Mouse (Mus musculus) spleen, adult 2 months (tissue): ENCODE data around the gene Cep164. TPM values are rescaled to one million over a fixed set of nuclear protein-coding genes. Genes with fewer than 3 reads are reported as not detected.

Source experiments
- DNase-seq, 2 experiments: peaks; one replicate each; pipeline versions ENCODE4 v3.0.0 to v3.0.0-alpha.2; 2012 to 2021; ENCODE audit warnings: low spot score in 2 of 2, low read depth in 1 of 2
- H3K27ac ChIP-seq: fragments of 200-500 bp; 2 replicates; pipeline ENCODE4 v1.5.1; 2012; ENCODE audit warnings: low read length, inconsistent platforms; ENCODE audit not compliant: insufficient read depth
- H3K27me3 ChIP-seq: fragments of 200-500 bp; 2 replicates; pipeline ENCODE4 v1.6.1; 2012; ENCODE audit warnings: mild to moderate bottlenecking, moderate library complexity, low read length, inconsistent platforms; ENCODE audit not compliant: control insufficient read depth, insufficient read depth
- H3K36me3 ChIP-seq: fragments of 200-500 bp; 2 replicates; pipeline ENCODE4 v1.6.1; 2012; ENCODE audit warnings: mild to moderate bottlenecking, low read length, inconsistent platforms; ENCODE audit not compliant: control insufficient read depth, insufficient read depth
- H3K4me1 ChIP-seq: fragments of 200-500 bp; 2 replicates; pipeline ENCODE4 v1.6.1; 2011; ENCODE audit warnings: inconsistent platforms; ENCODE audit not compliant: control insufficient read depth, insufficient read depth, insufficient read length
- H3K4me3 ChIP-seq: fragments of 200-500 bp; 2 replicates; pipeline ENCODE4 v1.5.1; 2011; ENCODE audit warnings: mild to moderate bottlenecking, inconsistent platforms; ENCODE audit not compliant: insufficient read depth, insufficient read length; ENCODE audit errors: extremely low read depth
- CTCF ChIP-seq: fragments of 200-500 bp; IDR thresholded peaks from 2 replicates; pipeline ENCODE4 v1.5.1; 2011; ENCODE audit warnings: mild to moderate bottlenecking, inconsistent platforms; ENCODE audit not compliant: insufficient read depth, insufficient read length, insufficient replicate concordance; ENCODE audit errors: extremely low read depth
- POLR2A ChIP-seq: fragments of 200-500 bp; IDR thresholded peaks from 2 replicates; pipeline ENCODE4 v1.6.1; 2011; ENCODE audit warnings: low read depth, low read length, inconsistent platforms
- WGBS: fragments of 180-500 bp; shearing (Covaris S2); methylation state at CpG from one replicate; pipeline ENCODE4 v1.1.7; 2018; 5-methylcytosine and 5-hydroxymethylcytosine counted together
- polyA plus RNA-seq: library from polyadenylated mRNA; depleted of rRNA; stranded (reverse); fragments of >200 nt; gene quantifications from 2 replicates; pipeline ENCODE4 v1.2.3, GENCODE M21; 2012

The Cep164 gene
- polyA plus RNA-seq, 1 experiment = 19.6 TPM

DNA sequence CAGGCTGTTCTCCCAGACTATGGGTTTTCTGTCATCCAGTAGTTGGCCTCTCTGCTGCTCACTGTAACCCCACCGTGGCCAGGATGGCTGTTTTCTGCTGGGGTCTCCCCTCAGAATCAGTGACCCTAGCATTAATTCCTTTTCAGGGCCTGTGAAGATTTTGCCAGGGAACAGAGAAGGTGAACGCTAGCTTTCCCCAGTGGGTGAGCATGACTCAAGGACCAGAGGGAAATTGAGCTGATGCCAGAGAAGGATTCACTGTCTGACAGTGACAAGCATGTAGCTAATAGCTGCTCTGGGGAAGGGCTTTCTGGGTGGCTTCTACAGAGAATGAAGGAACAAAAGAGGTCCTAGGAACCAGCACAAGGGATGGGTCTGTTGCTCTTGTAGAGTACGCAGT lies 17.1 kb upstream of the Cep164 start:
- Histone ChIP-seq H3K4me1 (peaks cover 4% of the 10 kb centered on the region; the same call in 1 of the 2 replicates), H3K27me3 (no peaks in the 10 kb centered on the region)
- 82% methylated on average over 3 of the region's 3 CpGs for WGBS

DNA sequence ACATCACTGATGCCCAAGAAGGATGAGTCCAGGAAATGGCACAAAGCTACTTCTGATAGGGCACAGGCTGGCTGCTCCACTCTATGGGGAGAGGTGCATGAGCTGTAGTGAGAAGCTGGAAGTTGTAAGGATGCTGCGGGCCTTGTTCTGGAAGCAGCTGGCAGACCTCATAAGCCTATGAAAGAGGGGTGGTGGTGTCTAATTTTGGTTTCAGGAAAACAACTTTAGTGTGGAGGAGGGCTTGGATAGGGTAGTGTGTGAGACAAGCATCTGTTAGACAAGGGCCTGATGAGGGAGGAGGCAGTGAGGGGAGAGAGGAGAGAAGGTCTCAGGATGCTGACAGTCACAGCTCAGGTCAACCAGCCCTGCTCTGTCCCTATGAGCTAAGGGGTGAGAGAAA lies 15.3 kb upstream of the Cep164 start:
- Histone ChIP-seq H3K36me3 (no peaks in the 10 kb centered on the region), H3K4me1 (peaks cover 7% of the 10 kb centered on the region), H3K27ac (no peak overlapping the region), H3K27me3 (0 out of 2 replicates have a peak, but pooled peaks cover 2% of the 10 kb centered on the region), H3K4me3 (no peak overlapping the region)
- no peak for DNase-seq
- WGBS = 72% methylated on average over 1 of the region's 1 CpGs
- TF ChIP-seq POLR2A (no peak), CTCF (no peak)

More for the DNA sequence above, 17.1 kb upstream of the Cep164 start:
- Histone ChIP-seq H3K36me3 (no peaks in the 10 kb centered on the region), H3K27ac (no peak overlapping the region), H3K4me3 (no peak overlapping the region)
- TF ChIP-seq CTCF (no peak), POLR2A (no peak)
- no peak for DNase-seq

DNA sequence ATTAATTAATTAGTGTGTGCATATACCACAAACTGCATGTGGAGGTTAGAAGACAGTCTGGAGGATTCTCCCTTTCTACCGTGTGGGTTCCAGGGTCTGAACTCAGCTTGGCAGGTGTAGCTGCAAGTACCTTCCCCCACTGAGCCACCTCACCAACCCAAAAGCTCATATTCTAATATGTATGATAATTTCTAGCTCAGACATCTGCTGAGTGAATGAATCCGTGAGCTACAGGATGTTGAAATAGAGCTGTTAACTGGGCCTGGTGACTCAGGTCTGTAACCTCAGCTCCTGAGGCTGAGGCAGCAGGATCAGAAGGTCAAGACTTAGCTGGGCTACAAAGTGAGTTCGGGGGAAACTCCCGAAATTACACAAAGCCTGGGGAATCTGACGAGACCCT lies 14.5 kb upstream of the Cep164 start:
- no peaks in the 10 kb centered on the region for H3K36me3 ChIP-seq
- WGBS = 76% methylated on average over 5 of the region's 5 CpGs
- no peak for DNase-seq
- H3K4me3 ChIP-seq = no peak overlapping the region
- no peak overlapping the region for H3K27ac ChIP-seq
- TF ChIP-seq POLR2A = no peak
- no peak for TF ChIP-seq CTCF
- peaks cover 2% of the 10 kb centered on the region; the same call in 1 of the 2 replicates for H3K27me3 ChIP-seq
- H3K4me1 ChIP-seq = peaks cover 8% of the 10 kb centered on the region; the same call in 1 of the 2 replicates

DNA sequence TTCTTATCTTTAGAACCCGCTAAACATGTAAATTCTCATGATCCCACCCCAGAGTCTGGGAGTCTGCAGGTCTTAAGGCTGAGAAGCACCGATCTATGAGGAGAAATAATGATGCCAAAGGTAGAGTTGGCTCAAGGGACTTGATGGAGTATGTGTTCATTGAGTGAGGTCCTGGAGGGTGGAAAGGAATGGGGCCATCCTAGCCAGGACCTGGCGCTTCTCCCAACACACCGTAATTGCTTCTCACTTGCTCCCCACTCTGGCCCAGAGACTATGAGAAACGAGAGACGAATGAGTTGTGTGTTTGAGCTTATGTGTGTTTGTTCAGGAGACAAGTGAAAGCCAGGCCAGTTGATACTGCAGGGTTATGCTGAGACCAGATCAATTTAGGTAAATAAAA lies 13.0 kb upstream of the Cep164 start:
- Histone ChIP-seq H3K27me3 (peaks cover 2% of the 10 kb centered on the region; the same call in 1 of the 2 replicates), H3K27ac (no peak overlapping the region), H3K4me3 (no peak overlapping the region), H3K4me1 (peaks cover 4% of the 10 kb centered on the region; the same call in 1 of the 2 replicates), H3K36me3 (no peaks in the 10 kb centered on the region)
- TF ChIP-seq POLR2A = no peak
- TF ChIP-seq CTCF = no peak
- WGBS = 84% methylated on average over 6 of the region's 6 CpGs
- no peak for DNase-seq

DNA sequence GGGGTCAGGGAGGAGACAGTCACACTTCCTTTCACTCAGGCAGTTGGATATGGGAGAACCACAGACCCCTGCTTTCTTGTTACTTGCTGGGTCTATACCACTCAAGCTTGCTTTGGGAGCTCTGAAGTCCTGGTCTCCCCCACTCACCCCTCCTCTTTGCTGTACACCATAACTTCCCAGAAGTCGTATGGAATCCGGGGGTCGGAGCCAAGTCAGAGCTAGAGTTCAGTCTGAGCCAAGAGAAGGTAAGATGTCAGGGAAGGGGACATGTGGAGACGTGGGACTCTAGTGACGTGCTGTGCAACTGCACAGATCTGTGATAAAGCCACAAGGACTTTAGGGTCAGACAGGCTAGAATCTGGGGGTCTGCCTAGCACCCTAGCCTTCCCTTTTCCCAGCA lies 11.8 kb upstream of the Cep164 start:
- WGBS = 80% methylated on average over 5 of the region's 5 CpGs

DNA sequence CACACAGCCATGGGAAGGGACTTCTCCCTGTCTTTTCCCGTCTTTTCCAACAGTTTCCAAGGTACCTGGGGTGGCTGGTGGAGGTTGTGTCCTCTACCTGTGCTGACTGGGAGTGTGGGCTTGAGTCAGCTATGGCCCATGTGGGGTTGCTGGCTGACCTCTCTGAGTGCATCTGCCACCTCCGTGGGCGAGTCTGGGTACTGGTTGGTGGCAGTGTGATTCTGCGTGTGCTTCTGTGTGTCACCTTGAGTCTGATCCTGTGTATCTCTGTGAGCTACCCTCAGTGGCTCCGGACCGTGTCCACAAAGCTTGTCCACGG lies 11.4 kb upstream of the Cep164 start:
- no peak overlapping the region for H3K27ac ChIP-seq

More for the DNA sequence above, 11.8 kb upstream of the Cep164 start:
- TF ChIP-seq CTCF (no peak), POLR2A (no peak)
- Histone ChIP-seq H3K4me1 (peaks cover 4% of the 10 kb centered on the region; the same call in 1 of the 2 replicates), H3K27me3 (peaks cover 2% of the 10 kb centered on the region; the same call in 1 of the 2 replicates), H3K27ac (no peak overlapping the region), H3K36me3 (no peaks in the 10 kb centered on the region), H3K4me3 (no peak overlapping the region)
- no peak for DNase-seq

DNA sequence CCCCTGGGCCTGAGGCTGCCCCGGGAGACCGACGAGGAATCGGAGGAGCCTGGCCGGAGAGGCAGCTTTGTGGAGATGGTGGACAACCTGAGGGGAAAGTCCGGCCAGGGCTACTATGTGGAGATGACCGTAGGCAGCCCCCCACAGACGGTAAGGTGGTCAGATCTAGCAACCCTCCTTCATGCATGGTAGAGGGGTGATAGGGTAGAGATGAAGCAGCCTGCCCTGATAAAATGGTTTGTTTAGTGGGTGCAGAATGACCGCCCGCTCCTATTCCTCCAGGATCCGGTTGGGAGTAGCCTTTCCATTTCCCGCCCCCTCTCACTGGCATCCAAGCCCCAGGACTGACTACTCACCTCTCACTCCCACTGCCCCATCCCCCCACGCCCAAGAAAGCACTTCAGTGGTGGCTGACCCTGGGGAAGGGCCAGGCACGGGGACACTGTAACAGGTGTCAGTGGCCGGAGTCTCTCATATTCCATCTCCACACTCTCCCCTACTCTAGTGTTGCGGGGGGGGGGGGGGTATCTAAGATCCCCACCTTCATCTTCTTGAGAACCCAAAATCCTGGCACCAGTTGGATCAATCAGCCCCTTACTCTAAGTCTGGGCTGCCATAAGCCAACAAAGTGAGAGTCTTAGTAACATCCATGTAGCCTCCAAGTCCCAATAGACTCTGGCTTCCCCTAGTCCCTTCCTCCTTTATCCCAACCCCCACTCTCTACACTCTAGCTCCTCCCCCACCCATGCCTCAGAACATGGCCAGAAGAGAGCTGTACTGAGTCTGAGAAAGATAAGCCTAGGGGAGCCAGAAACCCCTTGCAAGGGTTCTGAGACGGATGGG lies 10.9 kb upstream of the Cep164 start:
- H3K4me3 ChIP-seq = peak overlapping the region; percentile 49; the same call in 1 of the 2 replicates
- 49% methylated on average over 17 of the region's 17 CpGs for WGBS
- no peak for DNase-seq
- H3K4me1 ChIP-seq = peaks cover 4% of the 10 kb centered on the region; the same call in 1 of the 2 replicates
- no peak for TF ChIP-seq POLR2A
- no peak for TF ChIP-seq CTCF
- no peaks in the 10 kb centered on the region for H3K36me3 ChIP-seq
- H3K27me3 ChIP-seq = peaks cover 2% of the 10 kb centered on the region; the same call in 1 of the 2 replicates
- no peak overlapping the region for H3K27ac ChIP-seq

More for the DNA sequence above, 11.4 kb upstream of the Cep164 start:
- no peaks in the 10 kb centered on the region for H3K36me3 ChIP-seq
- TF ChIP-seq POLR2A (no peak), CTCF (no peak)
- peaks cover 4% of the 10 kb centered on the region; the same call in 1 of the 2 replicates for H3K4me1 ChIP-seq
- no peak overlapping the region for H3K4me3 ChIP-seq
- DNase-seq = no peak
- WGBS = 86% methylated on average over 7 of the region's 7 CpGs
- H3K27me3 ChIP-seq = peaks cover 2% of the 10 kb centered on the region; the same call in 1 of the 2 replicates
